Mouse (Mus musculus): ENCODE data around the gene Slc6a21.

The Slc6a21 gene

DNA sequence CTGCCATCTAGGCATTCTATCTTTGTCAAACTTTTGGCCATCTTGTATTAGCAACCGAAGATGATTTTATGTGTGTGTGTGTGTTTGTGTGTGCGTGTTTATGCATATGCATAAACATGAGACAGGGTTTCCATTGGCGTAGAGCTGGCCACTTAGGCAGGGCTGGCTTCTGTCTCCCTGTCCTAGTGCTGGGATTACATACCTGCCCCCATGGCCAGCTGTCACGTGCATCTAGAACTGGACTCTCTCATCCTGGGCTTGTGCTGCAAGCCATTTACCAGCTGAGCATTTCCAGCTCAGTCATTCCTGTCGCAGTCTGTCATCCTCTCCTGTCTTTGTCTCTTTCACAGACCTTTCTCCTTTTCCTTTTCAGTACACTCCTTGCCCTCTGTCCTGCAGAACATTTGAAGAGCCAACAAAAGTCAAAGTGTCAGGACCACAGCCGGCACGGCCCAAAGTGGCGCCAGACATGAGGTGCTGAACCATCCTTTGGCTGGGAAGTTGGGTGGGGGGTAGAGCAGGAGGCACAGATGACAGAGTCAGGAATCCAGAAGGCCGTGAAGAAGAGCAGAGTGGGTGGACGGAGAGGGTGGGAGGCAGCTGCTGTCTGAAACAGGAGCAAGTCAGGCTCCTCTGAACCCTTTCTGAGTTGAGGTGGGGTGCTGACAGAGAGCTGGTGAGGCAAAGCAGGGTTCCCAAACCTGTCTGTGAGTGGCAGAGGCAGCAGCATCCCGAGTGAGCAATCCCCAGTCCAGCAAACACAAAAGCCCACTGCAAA, 20.1 kb upstream of the Slc6a21 start:
- DNase-seq: no peak

GRCm38 (mm10) chr7:45259281-45259680, 18.0 kb upstream of the Slc6a21 start:
- no peak for DNase-seq

GRCm38 (mm10) chr7:45262266-45262665, 15.0 kb upstream of the Slc6a21 start:
- DNase-seq: no peak

- no peak for DNase-seq
Observed at GRCm38 (mm10) chr7:45263006-45263607, 14.2 kb upstream of the Slc6a21 start.

- DNase-seq: no peak
Observed at GRCm38 (mm10) chr7:45264348-45264747, 13.0 kb upstream of the Slc6a21 start.

DNA sequence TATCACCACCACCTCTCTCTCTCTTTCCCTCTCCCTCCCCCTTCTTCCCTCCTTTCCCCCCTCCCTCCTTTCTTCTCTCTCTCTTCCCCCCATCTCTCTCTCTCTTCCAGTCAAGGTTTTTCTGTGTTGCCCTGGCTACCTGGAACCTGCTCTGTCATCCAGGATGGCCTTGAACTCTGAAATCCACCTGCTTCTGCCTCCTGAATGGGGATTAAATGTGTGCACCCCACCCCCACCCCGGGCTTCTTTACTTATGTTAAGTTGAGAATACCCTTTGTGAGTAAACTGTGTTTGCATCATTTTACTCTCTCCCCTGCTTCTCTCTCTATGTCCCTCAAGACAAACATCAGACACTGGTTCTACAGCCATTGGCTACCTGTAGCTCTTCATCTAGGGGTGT, 11.8 kb upstream of the Slc6a21 start:
- DNase-seq: no peak

DNA sequence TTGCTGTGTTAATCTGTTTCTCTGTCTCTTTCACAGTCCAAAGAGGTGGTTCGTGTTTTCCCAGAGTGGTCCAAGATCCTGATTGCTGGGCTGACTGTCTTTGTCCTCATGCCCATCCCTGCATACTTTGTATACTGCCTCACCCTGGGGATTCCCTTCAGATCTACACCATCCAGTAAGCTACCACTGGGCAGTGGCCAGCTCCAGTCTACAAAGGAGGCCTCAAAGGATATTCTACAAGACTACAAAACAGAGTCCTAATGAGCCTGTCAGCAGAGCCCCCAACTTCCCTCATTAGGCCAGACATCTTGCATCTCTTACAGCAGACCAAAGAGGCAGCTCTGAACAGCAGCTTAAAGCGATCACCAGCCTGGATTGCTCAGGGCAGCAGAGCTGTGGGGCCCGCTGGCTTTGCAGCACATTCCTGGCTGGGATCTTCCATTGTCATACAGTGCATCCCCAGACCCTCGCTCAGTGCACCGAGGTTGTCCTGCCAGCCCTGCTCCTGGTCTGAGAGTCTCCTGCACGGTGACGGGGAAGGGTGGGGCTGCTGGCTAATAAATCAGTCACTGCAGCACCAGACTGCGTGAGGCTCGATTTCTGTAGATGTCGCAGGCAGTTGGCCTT, 4.4 kb upstream of the Slc6a21 start:
- no peak for DNase-seq

GRCm38 (mm10) chr7:45273672-45274071, 3.6 kb upstream of the Slc6a21 start:
- DNase-seq: no peak

DNA sequence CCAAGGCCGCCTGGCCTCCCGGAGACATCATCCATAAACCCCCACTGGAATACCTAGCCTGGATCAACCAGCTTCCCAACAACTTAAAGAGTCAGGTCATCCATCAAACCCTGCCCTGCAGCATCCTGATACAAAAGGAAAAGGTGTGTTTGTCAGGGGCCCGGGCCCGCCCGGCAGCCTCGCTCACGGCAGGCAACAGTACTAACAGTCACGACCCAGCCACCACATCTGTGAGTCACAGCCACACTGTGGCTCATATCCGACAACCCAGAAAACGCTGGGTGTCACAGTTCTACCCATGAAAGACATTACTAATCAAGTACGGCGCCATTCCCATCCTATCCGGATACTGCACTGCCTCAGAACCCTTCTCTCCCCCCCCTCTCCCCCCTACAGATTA, 9.2 kb downstream of the Slc6a21 start:
- no peak for DNase-seq

- no peak for DNase-seq
Observed at GRCm38 (mm10) chr7:45296626-45297025, 19.3 kb downstream of the Slc6a21 start.

- no peak for DNase-seq
Observed at GRCm38 (mm10) chr7:45297563-45297962, 20.2 kb downstream of the Slc6a21 start.

DNA sequence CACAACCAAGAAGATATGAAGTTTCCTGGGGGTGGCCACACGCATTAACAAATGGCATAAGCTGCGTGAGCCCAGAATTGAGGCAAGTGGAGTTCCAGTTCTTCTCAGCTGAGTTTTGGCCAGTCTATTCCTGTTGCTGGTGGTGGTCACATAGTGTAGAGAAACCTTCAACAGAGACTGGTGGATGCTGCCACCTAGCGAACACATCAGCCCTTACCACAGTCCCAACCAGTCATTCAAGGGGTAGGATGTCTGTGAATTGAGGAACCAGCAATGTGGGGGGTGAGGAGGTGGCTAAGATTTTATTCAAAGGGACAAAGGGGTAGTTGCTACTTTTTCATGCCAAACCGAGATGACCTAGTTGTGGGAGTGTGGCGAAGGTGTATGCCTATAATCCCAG, 22.4 kb downstream of the Slc6a21 start:
- peak; percentile 40 to 61 for DNase-seq

DNA sequence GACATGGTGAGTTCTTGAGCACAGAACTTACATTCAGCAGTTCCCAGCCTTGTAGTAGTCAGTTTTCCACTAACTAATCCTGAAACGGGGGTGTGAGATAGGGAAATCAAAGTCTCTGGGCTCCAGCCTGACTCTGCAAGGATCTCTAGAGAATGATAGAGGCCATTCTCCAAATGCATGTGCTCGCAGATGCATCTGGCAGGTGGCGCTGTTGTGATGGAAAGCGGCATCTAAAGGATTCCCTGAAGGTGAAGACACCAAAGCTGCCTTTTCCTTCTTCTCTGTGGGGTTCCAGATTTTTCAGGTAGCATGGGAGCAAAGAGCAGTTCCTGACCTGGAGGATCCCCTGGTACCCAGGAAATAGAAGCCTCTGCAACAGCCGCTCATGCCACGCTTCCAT, 23.0 kb downstream of the Slc6a21 start:
- DNase-seq: peak in 1 of 2 experiments; percentile 48

GRCm38 (mm10) chr7:45302626-45303025, 25.3 kb downstream of the Slc6a21 start:
- DNase-seq: no peak

DNA sequence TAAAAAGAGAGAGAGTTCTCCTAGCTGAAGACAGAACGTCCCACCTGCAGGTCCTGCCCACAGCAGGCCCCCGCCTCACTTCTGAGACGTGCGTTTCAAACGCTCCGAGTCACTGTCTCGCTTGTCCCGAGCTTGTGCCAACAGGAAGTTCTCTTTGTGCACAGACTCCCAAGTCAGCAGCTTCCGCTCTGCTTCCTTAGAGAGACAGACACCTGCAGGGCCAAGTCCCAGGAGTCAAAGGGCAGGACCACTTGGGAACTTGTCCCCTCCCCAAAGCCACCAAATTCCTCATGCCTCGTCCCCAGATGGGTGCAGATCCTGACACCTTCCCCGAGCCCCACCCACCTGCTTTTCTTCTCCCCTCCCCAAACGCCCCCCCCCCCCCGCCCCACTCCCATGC, 27.6 kb downstream of the Slc6a21 start:
- DNase-seq: no peak

- peak; percentile 17 to 42 for DNase-seq
Observed at GRCm38 (mm10) chr7:45305275-45305674, 28.0 kb downstream of the Slc6a21 start.

DNA sequence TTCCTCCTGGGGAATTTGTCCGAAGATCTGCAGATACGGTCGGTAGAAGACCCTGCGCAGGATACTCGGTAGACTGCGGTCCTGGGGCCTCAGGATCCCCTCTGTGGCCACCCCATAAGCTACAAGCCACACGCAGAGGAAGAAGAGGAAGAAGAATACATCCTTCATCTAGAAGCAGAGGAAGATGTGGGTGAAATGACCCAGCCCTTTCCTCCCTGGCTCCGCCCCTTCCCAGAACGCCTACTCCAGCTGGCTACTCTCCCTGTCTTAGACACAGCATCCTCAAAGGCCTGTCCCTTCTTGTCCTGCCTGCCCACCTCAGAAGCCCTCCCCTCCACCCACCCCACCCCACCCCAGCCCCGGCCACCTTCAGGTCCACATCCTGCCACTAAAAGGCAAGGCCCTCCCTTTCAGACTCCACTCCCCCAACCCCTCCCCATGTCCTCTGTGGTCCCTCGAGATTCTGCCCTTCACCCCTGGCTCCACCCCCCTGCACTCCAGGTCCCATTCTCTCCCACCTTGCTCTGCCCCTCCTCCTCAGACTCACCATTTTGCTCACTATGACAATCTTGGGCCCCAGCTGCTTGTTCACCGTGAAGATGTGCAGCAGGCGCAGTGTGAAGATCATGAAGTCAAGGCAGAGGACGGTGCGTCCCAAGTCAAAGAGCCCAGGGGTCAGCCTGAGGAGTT, 31.4 kb downstream of the Slc6a21 start:
- no peak for DNase-seq

GRCm38 (mm10) chr7:45309455-45309854, 32.1 kb downstream of the Slc6a21 start:
- peak in 1 of 2 experiments; percentile 42 for DNase-seq

DNA sequence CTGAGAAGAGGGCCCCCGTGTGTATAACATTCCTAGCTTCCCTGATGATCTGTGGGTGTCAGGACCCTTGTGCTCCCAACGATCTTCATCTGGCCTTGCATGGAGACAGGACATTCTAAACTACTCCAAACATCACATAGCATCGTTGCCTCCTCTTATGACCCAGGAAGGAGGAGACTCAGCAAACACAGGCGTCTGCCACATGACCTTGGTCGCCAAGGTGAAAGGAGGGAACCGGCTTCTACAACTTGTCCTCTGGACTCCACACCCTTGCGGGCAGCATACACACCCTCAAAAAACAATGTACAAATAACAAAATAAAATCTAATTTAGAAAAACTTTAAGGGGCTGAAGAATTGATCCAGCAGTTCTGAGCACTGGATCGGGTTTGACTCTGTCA, 34.7 kb downstream of the Slc6a21 start:
- DNase-seq: no peak

- no peak for DNase-seq
Observed at GRCm38 (mm10) chr7:45312686-45313453, 35.6 kb downstream of the Slc6a21 start.

DNA sequence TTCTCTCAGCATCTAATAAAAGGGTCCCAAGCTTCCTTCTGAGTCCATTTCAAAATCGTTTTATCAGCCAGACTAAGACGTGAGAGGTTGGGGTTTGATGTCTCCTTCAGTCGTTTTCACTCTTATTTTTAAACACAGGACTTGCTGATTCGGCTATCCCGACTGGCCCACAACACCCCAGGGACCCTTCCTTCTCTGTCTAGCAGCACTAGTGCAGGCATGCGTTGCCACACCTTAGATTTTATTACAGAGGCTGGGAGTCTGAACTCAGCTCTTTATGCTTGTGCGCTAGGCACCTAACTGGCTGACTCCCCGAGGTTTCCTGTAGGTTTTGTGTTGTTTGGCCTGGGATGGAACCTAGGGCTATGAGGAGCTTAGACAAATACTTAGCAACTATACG, 36.2 kb downstream of the Slc6a21 start:
- no peak for DNase-seq

DNA sequence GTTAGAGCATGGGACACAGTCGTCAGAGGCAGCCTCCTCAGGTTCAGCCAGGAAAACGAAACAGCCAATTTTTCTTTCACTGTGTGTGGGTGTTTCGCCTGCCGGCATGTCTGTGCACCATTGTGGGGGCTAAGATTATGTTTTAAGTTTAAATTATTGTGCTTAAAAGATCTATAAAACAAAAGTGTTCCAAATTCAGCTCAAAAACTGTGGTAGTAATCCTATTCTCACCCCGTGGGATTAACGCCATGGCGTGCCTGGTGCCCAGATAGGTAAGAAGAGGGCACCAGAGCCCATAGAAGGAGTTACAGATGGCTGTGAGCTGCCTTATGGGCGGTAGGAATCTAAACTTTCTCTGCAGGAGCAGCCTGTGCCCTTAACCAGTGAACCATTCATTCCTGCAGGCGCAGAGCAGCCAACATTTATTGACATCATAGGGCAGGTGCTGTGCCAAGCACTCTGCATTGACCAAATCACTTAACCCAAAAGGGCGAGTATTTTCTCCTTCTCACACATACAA, 37.9 kb downstream of the Slc6a21 start:
- DNase-seq: no peak
